Mouse (Mus musculus) myocyte (in vitro differentiated cells): ENCODE results near the gene Gstp1. TPM values are rescaled to one million over a fixed set of nuclear protein-coding genes. Genes with fewer than 3 reads are reported as not detected.

Source experiments
- H3K27me3 ChIP-seq: one replicate; pipeline ENCODE4 v1.6.1; 2011; ENCODE audit not compliant: control insufficient read depth, insufficient read depth, insufficient read length
- H3K36me3 ChIP-seq: one replicate; pipeline ENCODE4 v1.6.1; 2011; ENCODE audit not compliant: control insufficient read depth, insufficient read depth
- H3K4me2 ChIP-seq: one replicate; pipeline ENCODE4 v1.6.1; 2011; ENCODE audit warnings: low read depth, control low read depth
- H3K4me3 ChIP-seq: one replicate; pipeline ENCODE4 v1.5.1; 2011; ENCODE audit warnings: mild to moderate bottlenecking, control low read depth, moderate library complexity
- H3K79me2 ChIP-seq: one replicate; pipeline ENCODE4 v1.6.1; 2011; ENCODE audit not compliant: control insufficient read depth, insufficient read depth
- H3ac ChIP-seq: one replicate; pipeline ENCODE4 v1.6.1; 2011; ENCODE audit not compliant: control insufficient read depth, insufficient read length
- CEBPB ChIP-seq: IDR thresholded peaks from 2 replicates; pipeline ENCODE4 v1.6.1; 2011; ENCODE audit warnings: mild to moderate bottlenecking, moderate library complexity; ENCODE audit not compliant: poor library complexity, insufficient read depth, severe bottlenecking
- E2F4 ChIP-seq: IDR thresholded peaks from one replicate; pipeline ENCODE4 v1.6.1; 2011; ENCODE audit warnings: mild to moderate bottlenecking, control low read depth, moderate library complexity; ENCODE audit not compliant: insufficient read depth
- MAX ChIP-seq: IDR thresholded peaks from one replicate; pipeline ENCODE4 v1.6.1; 2011; ENCODE audit warnings: low read depth, mild to moderate bottlenecking, control low read depth
- MYOD1 ChIP-seq, 3 experiments: IDR thresholded peaks; one replicate each; pipeline ENCODE4 v1.6.1; 2011; ENCODE audit warnings: control low read depth in 2 of 3, low read depth in 2 of 3, mild to moderate bottlenecking in 2 of 3, moderate library complexity in 1 of 3; ENCODE audit not compliant: insufficient read length in 2 of 3, control insufficient read depth in 1 of 3
- MYOG ChIP-seq, 3 experiments: IDR thresholded peaks; one replicate each; pipeline ENCODE4 v1.6.1; 2011; ENCODE audit warnings: control low read depth in 2 of 3, low read depth in 2 of 3, mild to moderate bottlenecking in 2 of 3; ENCODE audit not compliant: insufficient read length in 2 of 3, control insufficient read depth in 1 of 3, insufficient read depth in 1 of 3
- POLR2A ChIP-seq: IDR thresholded peaks from one replicate; pipeline ENCODE4 v1.6.1; 2011; ENCODE audit warnings: low read depth, mild to moderate bottlenecking, control low read depth, moderate library complexity; ENCODE audit not compliant: insufficient read length
- POLR2AphosphoS2 ChIP-seq: IDR thresholded peaks from one replicate; pipeline ENCODE4 v1.6.1; 2011; ENCODE audit warnings: low read depth, control low read depth; ENCODE audit not compliant: insufficient read length
- REST ChIP-seq: IDR thresholded peaks from one replicate; pipeline ENCODE4 v1.6.1; 2011; ENCODE audit warnings: mild to moderate bottlenecking, control low read depth, moderate library complexity; ENCODE audit not compliant: insufficient read depth, insufficient read length
- SRF ChIP-seq: IDR thresholded peaks from one replicate; pipeline ENCODE4 v1.6.1; 2011; ENCODE audit warnings: low read depth; ENCODE audit not compliant: control insufficient read depth, insufficient read length
- TCF12 ChIP-seq: IDR thresholded peaks from one replicate; pipeline ENCODE4 v1.6.1; 2011; ENCODE audit warnings: mild to moderate bottlenecking, control low read depth; ENCODE audit not compliant: poor library complexity, insufficient read depth, severe bottlenecking
- TCF3 ChIP-seq: IDR thresholded peaks from one replicate; pipeline ENCODE4 v1.6.1; 2011; ENCODE audit warnings: low read depth, control low read depth; ENCODE audit not compliant: insufficient read length
- USF1 ChIP-seq: IDR thresholded peaks from one replicate; pipeline ENCODE4 v1.6.1; 2011; ENCODE audit warnings: low read depth, mild to moderate bottlenecking, control low read depth, moderate library complexity
- polyA plus RNA-seq: library from polyadenylated mRNA; unstranded; fragments of >200 nt; fragmentation: generic; extraction: Trizol; gene quantifications from one replicate; pipeline ENCODE4 v1.2.1, GENCODE M21; 2012; ENCODE audit warnings: missing spikeins

Gene Gstp1
- polyA plus RNA-seq, 1 experiment = 768 TPM

DNA sequence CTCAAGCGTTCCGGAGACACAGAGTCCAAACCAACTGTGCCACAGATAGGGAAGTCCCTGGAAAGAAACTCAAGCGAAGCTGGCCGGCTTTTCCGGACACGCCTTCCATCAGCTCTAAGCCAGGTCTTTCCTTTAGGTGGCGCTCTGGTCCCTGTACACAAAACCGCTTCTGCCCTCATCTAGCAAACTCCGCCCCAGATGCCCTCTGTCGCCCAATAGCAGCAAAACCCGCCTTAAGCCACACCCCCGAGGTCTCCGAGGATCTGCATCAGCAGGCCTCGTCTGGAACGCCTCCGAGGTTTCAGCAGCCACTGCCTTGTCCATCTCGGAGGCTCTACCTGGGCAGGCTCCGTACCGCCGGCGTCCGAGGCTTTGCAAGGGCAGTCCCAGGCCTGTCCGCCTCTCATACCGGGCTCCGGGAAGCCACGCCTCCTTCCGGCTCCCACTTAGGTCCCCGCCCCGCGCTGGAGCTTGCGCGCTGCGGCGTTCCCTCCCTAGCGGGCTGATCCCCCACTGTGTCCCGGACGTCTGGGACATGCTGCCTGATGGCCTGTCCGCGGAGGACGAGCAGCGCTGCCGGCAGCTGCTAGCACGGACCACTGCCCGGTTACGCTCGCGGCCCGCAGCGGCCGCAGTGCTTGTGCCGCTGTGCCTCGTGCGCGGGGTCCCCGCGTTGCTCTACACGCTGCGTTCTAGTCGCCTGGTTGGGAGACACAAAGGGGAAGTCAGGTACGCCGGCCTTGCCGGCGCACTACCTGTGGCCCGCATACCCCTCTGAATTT, 37.5 kb downstream of the Gstp1 start, which contains the start of the genes Nudt8 and Gm49405:
Gene Nudt8 (plus strand): TSS at position 462 of the 782 bp plus-strand sequence.
Gene Gm49405 (plus strand): TSS at position 508 of the 782 bp plus-strand sequence.
- TF ChIP-seq MYOD1 (IDR thresholded peaks at IDR 0.05; ENCODE audit: control insufficient read depth in 1 of 3, insufficient read length in 2 of 3, low read depth in 2 of 3) = peak in 1 of 3 experiments; percentile 80
- peak in 2 of 3 experiments; percentile 59 to 66 for TF ChIP-seq MYOG (IDR thresholded peaks at IDR 0.05; ENCODE audit: control insufficient read depth in 1 of 3, insufficient read depth in 1 of 3, insufficient read length in 2 of 3, low read depth in 2 of 3)
- peak; percentile 96 for TF ChIP-seq POLR2AphosphoS2
- no peak for TF ChIP-seq CEBPB
- TF ChIP-seq POLR2A = peak; percentile 99
- no peaks in the 10 kb centered on the region for H3K79me2 ChIP-seq
- H3K27me3 ChIP-seq = no peaks in the 10 kb centered on the region
- peaks cover under 1% of the 10 kb centered on the region for H3K36me3 ChIP-seq
- H3ac ChIP-seq = peak within 1 kb of the TSS; percentile 21
- peak within 1 kb of the TSS; percentile 87 for H3K4me2 ChIP-seq
- H3K4me3 ChIP-seq = peak within 1 kb of the TSS; percentile 35

DNA sequence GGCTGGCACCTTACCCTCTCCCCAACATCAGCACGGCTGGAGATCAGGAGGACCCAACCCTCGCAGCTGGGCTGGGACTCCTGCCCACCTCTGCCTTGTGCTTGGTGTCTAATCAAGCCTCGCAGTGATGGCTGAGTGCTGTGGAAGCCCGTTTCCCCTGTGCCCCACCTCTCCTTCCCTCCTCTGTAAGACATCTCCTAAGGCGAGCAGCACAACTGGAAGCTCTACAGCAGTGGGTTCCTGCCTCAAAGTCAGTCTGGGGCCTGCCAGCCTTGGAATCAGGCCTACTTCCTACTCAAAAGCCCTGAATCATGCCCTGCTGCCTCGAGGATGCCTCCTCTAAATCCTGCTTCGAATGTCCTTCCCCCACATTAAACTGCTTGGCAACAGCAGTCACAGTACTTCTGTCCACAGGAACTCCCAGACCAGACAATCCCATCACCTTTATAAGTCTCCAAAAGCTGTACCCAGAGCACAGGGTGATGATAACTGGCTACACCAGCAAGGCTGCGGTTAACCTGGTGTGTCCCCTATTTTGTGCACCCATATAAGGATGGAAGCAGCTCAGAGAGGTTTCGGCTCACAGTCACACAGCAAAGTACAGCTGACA, 38.6 kb downstream of the Gstp1 start:
- no peak overlapping the region for H3ac ChIP-seq

DNA sequence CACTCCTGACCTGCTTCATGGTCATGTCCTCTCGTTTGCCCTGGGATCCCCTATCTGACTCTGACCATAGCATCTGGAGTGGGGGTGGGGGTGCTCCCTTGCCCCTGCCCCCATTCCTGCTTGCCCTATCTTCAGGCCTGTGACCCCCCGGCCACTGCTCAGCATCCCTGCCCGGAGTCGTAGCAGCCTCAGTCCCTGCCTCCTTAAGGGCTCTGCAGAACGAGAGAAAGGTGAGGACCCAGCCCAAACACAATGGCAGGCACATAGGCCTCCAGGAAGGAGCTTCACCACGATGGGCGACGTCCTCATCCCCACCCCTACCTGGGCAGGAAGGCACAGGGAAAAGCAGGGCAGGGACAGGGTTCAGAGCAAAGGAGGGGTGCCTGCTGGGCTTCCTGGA, 39.5 kb downstream of the Gstp1 start:
- Histone ChIP-seq H3K79me2 (no peaks in the 10 kb centered on the region), H3K4me3 (no peak overlapping the region), H3ac (no peak overlapping the region), H3K4me2 (no peak overlapping the region), H3K27me3 (peaks cover 2% of the 10 kb centered on the region), H3K36me3 (no peaks in the 10 kb centered on the region)
- no peak for TF ChIP-seq MYOD1 (IDR thresholded peaks at IDR 0.05; ENCODE audit: control insufficient read depth in 1 of 3, insufficient read length in 2 of 3, low read depth in 2 of 3)
- TF ChIP-seq MAX = no peak
- TF ChIP-seq USF1 = no peak
- no peak for TF ChIP-seq SRF
- no peak for TF ChIP-seq MYOG (IDR thresholded peaks at IDR 0.05; ENCODE audit: control insufficient read depth in 1 of 3, insufficient read depth in 1 of 3, insufficient read length in 2 of 3, low read depth in 2 of 3)
- no peak for TF ChIP-seq CEBPB
- no peak for TF ChIP-seq REST
- TF ChIP-seq TCF12 = no peak
- no peak for TF ChIP-seq POLR2AphosphoS2
- no peak for TF ChIP-seq E2F4
- TF ChIP-seq TCF3 = no peak
- no peak for TF ChIP-seq POLR2A

More for the DNA sequence above, 38.6 kb downstream of the Gstp1 start:
- H3K27me3 ChIP-seq = no peaks in the 10 kb centered on the region
- peak overlapping the region; percentile 87 for H3K4me2 ChIP-seq
- H3K79me2 ChIP-seq = no peaks in the 10 kb centered on the region
- TF ChIP-seq MYOG (IDR thresholded peaks at IDR 0.05; ENCODE audit: control insufficient read depth in 1 of 3, insufficient read depth in 1 of 3, insufficient read length in 2 of 3, low read depth in 2 of 3) (no peak), POLR2A (no peak), POLR2AphosphoS2 (no peak), E2F4 (no peak), TCF3 (no peak), CEBPB (no peak), USF1 (no peak), MAX (no peak), SRF (no peak), MYOD1 (IDR thresholded peaks at IDR 0.05; ENCODE audit: control insufficient read depth in 1 of 3, insufficient read length in 2 of 3, low read depth in 2 of 3) (no peak), TCF12 (no peak), REST (no peak)
- no peaks in the 10 kb centered on the region for H3K36me3 ChIP-seq
- peak overlapping the region; percentile 35 for H3K4me3 ChIP-seq

DNA sequence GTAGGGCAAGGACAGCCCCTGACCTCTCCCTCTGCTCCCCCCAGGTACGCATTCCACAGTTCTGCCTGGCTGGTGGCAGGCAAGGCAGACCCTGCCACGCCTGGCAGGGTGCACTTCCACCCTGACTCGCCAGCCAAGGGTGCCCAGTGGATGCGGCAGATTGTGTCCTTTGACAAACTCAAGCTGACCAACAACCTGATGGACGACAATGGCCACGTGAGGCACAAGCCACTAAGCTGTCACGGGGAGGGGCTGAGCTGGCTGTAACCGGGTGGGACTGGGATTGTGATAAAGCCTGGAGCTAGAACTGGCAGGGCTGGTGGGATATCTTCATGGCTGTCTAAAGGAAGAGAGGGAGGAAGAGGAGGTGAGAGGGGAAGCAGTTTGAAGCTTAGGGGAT, 40.6 kb downstream of the Gstp1 start:
- H3ac ChIP-seq = no peak overlapping the region
- H3K4me2 ChIP-seq = no peak overlapping the region
- no peaks in the 10 kb centered on the region for H3K79me2 ChIP-seq
- no peaks in the 10 kb centered on the region for H3K36me3 ChIP-seq
- TF ChIP-seq CEBPB = no peak
- TF ChIP-seq TCF3 = no peak
- no peak for TF ChIP-seq MYOD1 (IDR thresholded peaks at IDR 0.05; ENCODE audit: control insufficient read depth in 1 of 3, insufficient read length in 2 of 3, low read depth in 2 of 3)
- TF ChIP-seq REST = no peak
- no peak for TF ChIP-seq POLR2AphosphoS2
- no peak for TF ChIP-seq TCF12
- TF ChIP-seq POLR2A = no peak
- TF ChIP-seq MAX = no peak
- no peak for TF ChIP-seq MYOG (IDR thresholded peaks at IDR 0.05; ENCODE audit: control insufficient read depth in 1 of 3, insufficient read depth in 1 of 3, insufficient read length in 2 of 3, low read depth in 2 of 3)
- no peak for TF ChIP-seq USF1
- TF ChIP-seq SRF = no peak
- no peak for TF ChIP-seq E2F4
- peaks cover 13% of the 10 kb centered on the region for H3K27me3 ChIP-seq
- H3K4me3 ChIP-seq = no peak overlapping the region
